Mouse (Mus musculus) ES-Bruce4 (cell line): ENCODE data around the gene Fam50a.

ENCODE experiments used
- CTCF ChIP-seq: IDR thresholded peaks from one replicate; pipeline ENCODE4 v1.8.1; 2011; ENCODE audit warnings: low read depth, low read length
- EP300 ChIP-seq: IDR thresholded peaks from 2 replicates; pipeline ENCODE4 v1.6.1; 2011; ENCODE audit warnings: low read depth, low read length; ENCODE audit not compliant: insufficient read depth

- TF ChIP-seq CTCF (no peak), EP300 (no peak)
These were observed 15.9 kb downstream of the Fam50a start, which contains the start of gene Plxna3 for GRCm38 (mm10) chrX:74328725-74329161.
